Mouse (Mus musculus) neutrophil, adult 5-6 weeks (primary cell): ENCODE measurements at regions not wholly inside any gene's neighbourhood (a gene's known extent, or its start where the extent isn't known, plus 50 kb on each side); places are given as distances from the start of the nearest gene placed in this dataset.

ENCODE experiments used
- ATAC-seq: fragments of 151-379, 151-347 bp; 2 replicates; pipeline ENCODE4 v1.8.0; 2017; ENCODE audit warnings: mild to moderate bottlenecking, moderate TSS enrichment; ENCODE audit not compliant: insufficient number of reproducible peaks, poor library complexity, low FRiP score, severe bottlenecking; ENCODE audit errors: extremely low read depth

DNA sequence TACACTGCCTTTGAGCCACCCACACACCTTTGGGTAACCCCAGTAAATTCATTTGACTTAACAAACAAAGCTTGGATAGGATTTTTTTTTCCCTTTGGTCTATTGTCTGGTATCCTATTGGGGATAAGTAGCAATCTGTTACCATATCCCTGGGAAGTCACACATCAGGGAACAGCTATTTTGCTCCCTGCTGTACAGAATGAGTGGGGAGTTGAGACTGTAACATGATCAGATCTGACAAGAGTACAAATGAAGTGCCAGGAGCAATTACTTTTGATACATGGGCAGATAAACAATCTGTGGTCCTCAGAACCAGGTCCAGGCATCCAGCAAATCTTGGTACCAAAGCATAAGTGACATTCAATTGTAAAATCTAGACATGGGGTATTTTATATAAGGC lies 262.8 kb upstream of the Mctp2 start:
- ATAC-seq = no peak

- ATAC-seq = no peak
Measured at GRCm38 (mm10) chr7:72574316-72574715, 267.9 kb upstream of the Mctp2 start.

DNA sequence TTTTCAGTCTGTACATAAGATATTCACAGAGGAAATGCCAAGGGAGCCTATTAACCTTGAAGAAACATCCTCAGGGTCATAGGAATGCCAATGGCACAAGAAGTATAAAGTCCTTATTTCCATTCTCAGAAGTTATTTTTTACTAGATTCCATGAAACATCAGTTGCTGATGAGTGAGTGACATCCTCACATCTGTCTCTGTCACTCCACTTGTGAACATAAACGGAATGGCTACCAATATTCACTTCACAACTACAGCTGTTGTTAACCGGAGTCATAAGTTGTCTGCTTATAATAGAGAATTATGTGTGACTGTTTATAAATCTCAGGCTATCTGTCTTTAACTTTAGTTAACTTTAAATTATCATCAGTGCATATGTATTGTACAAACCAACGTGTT lies 278.0 kb upstream of the Mctp2 start:
- no peak for ATAC-seq

DNA sequence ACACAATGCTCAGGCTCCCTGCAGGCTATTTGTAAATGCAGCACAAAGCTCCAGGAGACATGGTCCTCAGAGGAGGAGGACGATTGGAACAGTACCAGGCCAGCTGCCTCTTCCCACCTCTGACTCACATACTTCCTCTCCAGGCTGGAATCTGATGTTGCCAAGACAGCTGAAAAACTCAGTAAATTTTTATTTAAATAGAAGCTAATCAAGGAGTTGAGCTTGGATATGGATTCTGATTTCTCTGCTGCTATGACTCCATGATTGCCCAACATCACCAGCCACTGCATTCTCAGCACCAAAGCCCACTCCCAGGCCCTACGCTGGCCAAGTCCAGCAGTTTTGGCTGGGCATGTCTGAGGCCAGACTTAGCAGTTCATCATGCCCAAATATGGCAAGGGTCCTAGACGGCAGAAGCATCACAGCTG lies 282.8 kb upstream of the Mctp2 start:
- ATAC-seq = no peak

DNA sequence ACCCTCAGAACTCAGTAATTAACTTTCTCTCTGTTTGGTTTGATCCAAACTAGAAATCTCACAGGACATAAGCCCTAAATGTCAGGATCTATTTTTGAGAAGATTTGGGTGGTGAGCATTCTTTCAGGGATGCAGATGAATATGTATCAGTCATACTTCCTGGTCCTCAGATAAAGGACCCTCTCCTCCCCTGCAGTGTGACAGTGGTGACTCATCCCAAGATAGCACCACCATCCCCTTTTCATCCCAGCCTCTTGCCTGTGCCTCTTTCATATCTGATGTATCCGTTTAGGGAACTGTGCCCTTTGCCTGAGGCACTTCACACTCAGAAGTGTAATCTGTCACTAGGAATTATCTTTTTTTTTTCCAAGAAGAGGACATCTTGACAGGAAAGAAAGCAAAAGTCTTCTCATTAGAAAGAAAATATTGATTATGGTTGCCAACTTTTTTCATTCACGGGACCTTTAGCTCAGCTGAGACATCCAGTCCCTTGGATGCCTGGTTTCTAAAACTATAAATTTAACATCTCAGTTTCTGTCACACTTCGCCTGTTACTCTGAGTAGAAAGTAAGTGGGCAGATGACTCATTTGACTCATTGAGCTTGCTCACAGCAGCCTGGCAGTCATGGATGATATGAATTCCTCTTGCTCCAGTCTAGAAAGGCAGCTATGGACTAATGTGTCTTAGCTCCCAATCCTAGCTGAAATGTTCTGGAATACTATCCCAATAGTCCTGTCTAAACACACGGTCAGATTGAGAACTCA lies 284.1 kb upstream of the Mctp2 start:
- no peak for ATAC-seq

- no peak for ATAC-seq
Measured at GRCm38 (mm10) chr7:72592110-72592509, 285.7 kb upstream of the Mctp2 start.

GRCm38 (mm10) chr7:72592649-72593048 lies 286.2 kb upstream of the Mctp2 start:
- no peak for ATAC-seq

DNA sequence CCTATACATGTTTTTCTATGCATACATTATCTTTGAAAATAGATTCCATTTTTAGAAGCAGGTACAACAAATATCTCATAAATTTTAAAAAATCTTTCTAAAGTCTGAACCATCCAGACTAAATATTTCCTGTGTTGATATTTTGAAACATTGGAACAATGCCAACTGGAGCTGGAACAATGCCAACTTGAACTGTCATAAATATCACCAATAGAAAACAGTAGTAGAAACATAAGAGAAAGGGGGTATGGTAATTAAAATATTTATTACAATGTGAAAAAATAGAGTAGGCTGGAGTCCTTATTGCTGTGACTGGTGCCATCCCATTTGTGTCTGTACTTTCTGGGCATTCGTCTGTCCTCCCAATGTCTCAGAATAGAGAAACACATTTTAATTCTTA lies 286.9 kb upstream of the Mctp2 start:
- no peak for ATAC-seq

GRCm38 (mm10) chr7:72594741-72595140 lies 288.3 kb upstream of the Mctp2 start:
- no peak for ATAC-seq

DNA sequence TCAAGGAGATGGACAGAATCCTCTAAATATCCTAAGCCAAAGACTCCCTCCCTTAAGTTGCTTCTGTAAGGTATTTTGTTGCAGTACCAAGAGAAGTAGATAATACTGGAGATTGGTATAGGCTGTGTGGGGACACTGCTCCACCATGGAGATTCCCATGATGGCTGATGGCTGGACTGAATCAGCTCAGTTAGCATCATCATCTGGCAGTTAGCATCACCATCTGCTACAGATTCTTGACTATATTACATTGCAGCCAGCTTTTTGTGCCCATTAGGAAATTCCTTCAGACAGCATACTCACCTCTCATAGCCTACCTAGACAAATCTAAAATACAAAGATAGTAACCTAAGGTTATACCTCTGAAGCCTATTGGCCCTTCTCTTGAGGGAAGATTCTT lies 290.6 kb upstream of the Mctp2 start:
- no peak for ATAC-seq

GRCm38 (mm10) chr7:72601933-72602332 lies 295.5 kb upstream of the Mctp2 start:
- no peak for ATAC-seq

- ATAC-seq = no peak
Measured at GRCm38 (mm10) chr7:72609791-72610190, 303.4 kb upstream of the Mctp2 start.

DNA sequence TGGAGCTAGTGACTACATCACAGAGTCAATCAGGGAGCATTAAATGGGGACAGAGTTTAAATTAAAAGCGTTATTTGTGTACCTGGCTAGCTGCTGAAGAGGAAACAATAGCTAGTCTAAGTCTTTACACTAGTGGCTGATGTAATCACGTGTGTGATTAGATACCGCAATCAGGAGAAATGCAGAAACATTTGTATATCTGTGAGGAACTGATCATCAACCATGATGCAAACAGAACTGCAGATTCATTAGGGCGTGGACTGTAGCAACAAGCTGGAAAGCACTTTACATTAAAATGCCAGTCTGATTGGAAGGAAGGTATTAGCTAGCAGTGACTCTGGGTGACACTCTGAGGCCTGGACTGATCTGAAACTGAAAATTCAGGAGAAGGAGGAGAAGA lies 308.8 kb upstream of the Mctp2 start:
- ATAC-seq = no peak

- ATAC-seq = no peak
Measured at GRCm38 (mm10) chr7:72627369-72627768, 321.0 kb upstream of the Mctp2 start.

DNA sequence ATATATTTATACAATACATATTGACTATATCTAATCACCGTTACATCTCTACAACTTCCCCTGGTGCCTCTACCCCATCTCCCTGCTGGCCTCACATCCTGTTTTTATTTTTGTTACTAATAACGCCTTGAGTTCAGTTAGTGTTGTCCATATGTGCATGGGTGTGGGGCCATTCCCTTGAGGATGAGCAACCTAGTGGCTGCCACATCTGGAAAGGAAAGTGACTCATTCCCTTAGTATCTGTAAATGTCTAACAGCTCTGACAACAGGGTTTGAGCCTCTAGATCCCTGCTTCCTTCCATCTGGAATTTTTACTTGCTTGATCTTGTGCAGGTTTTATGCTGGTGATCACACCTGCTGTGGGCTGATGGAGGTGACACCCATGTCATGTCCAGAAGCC lies 333.2 kb upstream of the Mctp2 start:
- ATAC-seq = no peak

GRCm38 (mm10) chr7:72675018-72675417 lies 368.6 kb upstream of the Mctp2 start:
- no peak for ATAC-seq

GRCm38 (mm10) chr7:72685803-72686202 lies 379.4 kb upstream of the Mctp2 start:
- no peak for ATAC-seq

- no peak for ATAC-seq
Measured at GRCm38 (mm10) chr7:72687356-72687755, 380.9 kb upstream of the Mctp2 start.

- no peak for ATAC-seq
Measured at GRCm38 (mm10) chr7:72691396-72691795, 385.0 kb upstream of the Mctp2 start.

DNA sequence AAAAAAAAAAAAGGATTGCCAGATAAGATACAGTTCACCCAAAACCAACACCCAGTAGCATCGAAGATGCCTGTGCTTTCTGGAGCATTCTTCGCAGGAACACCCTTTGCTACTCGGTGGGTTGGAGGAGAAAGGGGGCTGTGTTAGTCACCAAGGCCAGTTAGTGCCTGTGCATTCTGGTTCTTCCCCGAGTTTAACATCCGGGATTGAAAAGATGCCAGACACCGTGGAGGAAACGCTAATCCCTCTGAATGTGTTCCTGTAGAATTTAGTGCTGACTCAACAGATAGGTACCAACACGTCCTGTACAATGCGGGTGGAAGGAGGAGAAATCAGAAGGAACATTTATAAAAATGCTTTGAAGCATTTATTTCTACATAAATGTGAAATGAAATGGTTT lies 385.5 kb upstream of the Mctp2 start:
- no peak for ATAC-seq

- ATAC-seq = no peak
Measured at GRCm38 (mm10) chr7:72696736-72697135, 390.3 kb upstream of the Mctp2 start.
